Mouse (Mus musculus) central nervous system, embryonic 11.5 days (tissue): ENCODE measurements around the gene Rab23. TPM values are rescaled to one million over a fixed set of nuclear protein-coding genes. Genes with fewer than 3 reads are reported as not detected.

Experiments
- polyA plus RNA-seq: library from polyadenylated mRNA; depleted of rRNA; stranded (reverse); fragments of >200 nt; gene quantifications from 2 replicates; pipeline ENCODE4 v1.2.3, GENCODE M21; 2012; rRNA removed

The Rab23 gene
- 24.6 and 63.7 TPM in 2 replicates for polyA plus RNA-seq

GRCm38 (mm10) chr1:33719733-33720225, at the start of gene Rab23:
Gene Rab23 (plus strand): TSS chr1:33719887.

GRCm38 (mm10) chr1:33757491-33758041, 37.9 kb downstream of the Rab23 start, which contains the start of gene Bag2:
Gene Bag2 (minus strand): TSS chr1:33757795.

Other genes starting within 250 kb of the Rab23 start
- gene Prim2, start 50.1 kb upstream of the Rab23 start, polyA plus RNA-seq = 38.5 and 41.6 TPM in 2 replicates
- gene Bag2, start 37.9 kb downstream of the Rab23 start, polyA plus RNA-seq = 22.7 and 25.0 TPM in 2 replicates
- gene Zfp451, start 94.7 kb downstream of the Rab23 start, polyA plus RNA-seq = 36.1 and 38.2 TPM in 2 replicates
- 1.6 and 1.8 TPM in 2 replicates for gene Bend6, start 187.9 kb downstream of the Rab23 start, polyA plus RNA-seq
- gene Dst, start 188.3 kb downstream of the Rab23 start, polyA plus RNA-seq = 49.8 and 64.9 TPM in 2 replicates